Mouse (Mus musculus) midbrain, embryonic 11.5 days (tissue): Measurements from ENCODE around the gene Cbx7. TPM values are rescaled to one million over a fixed set of nuclear protein-coding genes. Genes with fewer than 3 reads are reported as not detected.

Experiments used
- ATAC-seq: fragments of 200-750 bp; cut with Nextera tagmentation; 2 replicates; pipeline ENCODE4 v1.8.0; 2017; ENCODE audit warnings: moderate TSS enrichment, moderate library complexity; ENCODE audit not compliant: low FRiP score
- DNase-seq: peaks from one replicate; pipeline ENCODE4 v3.0.0; 2015; ENCODE audit warnings: low spot score; ENCODE audit errors: missing footprints
- H3K27ac ChIP-seq: fragments of 300-500 bp; sonication (generic); 2 replicates; pipeline ENCODE4 v1.5.1; 2014; ENCODE audit warnings: low read depth, low read length
- H3K27me3 ChIP-seq: fragments of 300-500 bp; sonication (generic); 2 replicates; pipeline ENCODE4 v1.6.1; 2014; ENCODE audit warnings: mild to moderate bottlenecking, low read length, moderate library complexity, mixed read lengths; ENCODE audit not compliant: control insufficient read depth, insufficient read depth
- H3K36me3 ChIP-seq: fragments of 300-500 bp; sonication (generic); 2 replicates; pipeline ENCODE4 v1.6.1; 2014; ENCODE audit warnings: mild to moderate bottlenecking, low read length, moderate library complexity, mixed read lengths; ENCODE audit not compliant: control insufficient read depth, insufficient read depth
- H3K4me1 ChIP-seq: fragments of 300-500 bp; sonication (generic); 2 replicates; pipeline ENCODE4 v1.6.1; 2014; ENCODE audit warnings: low read length; ENCODE audit not compliant: control insufficient read depth, insufficient read depth
- H3K4me2 ChIP-seq: fragments of 300-500 bp; sonication (generic); 2 replicates; pipeline ENCODE4 v1.6.1; 2014; ENCODE audit warnings: mild to moderate bottlenecking, moderate library complexity
- H3K4me3 ChIP-seq: fragments of 300-500 bp; sonication (generic); 2 replicates; pipeline ENCODE4 v1.5.1; 2014; ENCODE audit warnings: low read depth, low read length
- H3K9ac ChIP-seq: fragments of 300-500 bp; sonication (generic); 2 replicates; pipeline ENCODE4 v1.6.1; 2014; ENCODE audit warnings: low read length
- H3K9me3 ChIP-seq: fragments of 300-500 bp; sonication (generic); 2 replicates; pipeline ENCODE4 v1.6.1; 2016; ENCODE audit warnings: low read length; ENCODE audit not compliant: control insufficient read depth
- WGBS: fragments of 180-500 bp; shearing (Covaris S2); extraction: QIAGEN DNeasy Blood & Tissue Kit; methylation state at CpG from one replicate; pipeline ENCODE4 v1.1.7; 2014; 5-methylcytosine and 5-hydroxymethylcytosine counted together
- polyA plus RNA-seq: library from polyadenylated mRNA; unstranded; fragments of >200 nt; fragmentation: Nextera tagmentation; extraction: Ambion mirVana; gene quantifications from 2 replicates; pipeline ENCODE4 v1.2.1, GENCODE M21; 2014

The Cbx7 gene
- polyA plus RNA-seq, 1 experiment from 2014 or later = 1.9 TPM

GRCm38 (mm10) chr15:79892995-79893823, 77.7 kb downstream of the Cbx7 start:
- H3K4me3 ChIP-seq = no peak overlapping the region
- H3K9me3 ChIP-seq = no peaks in the 10 kb centered on the region
- WGBS = 77% methylated on average over 15 of the region's 15 CpGs
- H3K4me2 ChIP-seq = no peak overlapping the region; the same call in 1 of the 2 replicates
- H3K27me3 ChIP-seq = no peaks in the 10 kb centered on the region
- DNase-seq (no peak), ATAC-seq (no peak)
- H3K36me3 ChIP-seq = no peaks in the 10 kb centered on the region
- H3K27ac ChIP-seq = no peak overlapping the region
- H3K9ac ChIP-seq = no peak overlapping the region
- H3K4me1 ChIP-seq = peaks cover 6% of the 10 kb centered on the region; the same call in 1 of the 2 replicates

- no peaks in the 10 kb centered on the region for H3K9me3 ChIP-seq
- no peaks in the 10 kb centered on the region for H3K36me3 ChIP-seq
- H3K27me3 ChIP-seq = no peaks in the 10 kb centered on the region
- H3K9ac ChIP-seq = peak overlapping the region; percentile 64
- no peak overlapping the region for H3K27ac ChIP-seq
- WGBS = 1% methylated on average over 12 of the region's 12 CpGs
- peak overlapping the region; percentile 27 for H3K4me3 ChIP-seq
- no peak for DNase-seq
- peak overlapping the region; percentile 55 for H3K4me2 ChIP-seq
- peaks cover 6% of the 10 kb centered on the region; the same call in 1 of the 2 replicates for H3K4me1 ChIP-seq
- no peak for ATAC-seq
These were observed 78.7 kb downstream of the Cbx7 start for GRCm38 (mm10) chr15:79892213-79892541.

- under 1% methylated on average over 20 of the region's 20 CpGs for WGBS
- peak; percentile 96 for DNase-seq
- ATAC-seq = peak; percentile 42; the same call in 1 of the 2 replicates
- H3K9me3 ChIP-seq = no peaks in the 10 kb centered on the region
- H3K27me3 ChIP-seq = no peaks in the 10 kb centered on the region
- H3K4me3 ChIP-seq = peak within 1 kb of the TSS; percentile 27
- peak within 1 kb of the TSS; percentile 64 for H3K9ac ChIP-seq
- peak within 1 kb of the TSS; percentile 55 for H3K4me2 ChIP-seq
- H3K27ac ChIP-seq = no peak within 1 kb of the TSS
- H3K36me3 ChIP-seq = no peaks in the 10 kb centered on the region
- H3K4me1 ChIP-seq = peaks cover 6% of the 10 kb centered on the region; the same call in 1 of the 2 replicates
These were observed 79.3 kb downstream of the Cbx7 start, which contains the start of gene Apobec3 for GRCm38 (mm10) chr15:79891436-79892212. Gene Apobec3, plus strand, starts transcription at chr15:79891659.

- no peak overlapping the region for H3K9ac ChIP-seq
- no peak for ATAC-seq
- no peak overlapping the region for H3K27ac ChIP-seq
- H3K4me2 ChIP-seq = no peak overlapping the region
- WGBS = 78% methylated on average over 5 of the region's 5 CpGs
- H3K4me3 ChIP-seq = no peak overlapping the region
- 0 out of 2 replicates have a peak, but pooled peaks cover 3% of the 10 kb centered on the region for H3K4me1 ChIP-seq
- no peaks in the 10 kb centered on the region for H3K9me3 ChIP-seq
- DNase-seq = no peak
- no peaks in the 10 kb centered on the region for H3K27me3 ChIP-seq
- no peaks in the 10 kb centered on the region for H3K36me3 ChIP-seq
These were observed 86.1 kb downstream of the Cbx7 start for GRCm38 (mm10) chr15:79884820-79885219.

- H3K4me2 ChIP-seq = peak overlapping the region; percentile 58
- WGBS = under 1% methylated on average over 30 of the region's 30 CpGs
- H3K27ac ChIP-seq = peak overlapping the region; percentile 58; the same call in 1 of the 2 replicates
- ATAC-seq (peak; percentile 94), DNase-seq (peak; percentile 100)
- no peaks in the 10 kb centered on the region for H3K36me3 ChIP-seq
- no peaks in the 10 kb centered on the region for H3K27me3 ChIP-seq
- peak overlapping the region; percentile 40 for H3K4me3 ChIP-seq
- peak overlapping the region; percentile 74 for H3K9ac ChIP-seq
- 0 out of 2 replicates have a peak, but pooled peaks cover 3% of the 10 kb centered on the region for H3K4me1 ChIP-seq
- H3K9me3 ChIP-seq = no peaks in the 10 kb centered on the region
These were observed 87.5 kb downstream of the Cbx7 start for GRCm38 (mm10) chr15:79883352-79883822.

- Histone ChIP-seq H3K27me3 (no peaks in the 10 kb centered on the region), H3K9me3 (no peaks in the 10 kb centered on the region), H3K4me3 (peak overlapping the region; percentile 40), H3K4me2 (peak overlapping the region; percentile 58), H3K4me1 (0 out of 2 replicates have a peak, but pooled peaks cover 3% of the 10 kb centered on the region), H3K27ac (no peak overlapping the region; the same call in 1 of the 2 replicates), H3K36me3 (no peaks in the 10 kb centered on the region), H3K9ac (peak overlapping the region; percentile 49)
- WGBS = 24% methylated on average over 19 of the region's 19 CpGs
- ATAC-seq (peak; percentile 51), DNase-seq (no peak)
These were observed 88.2 kb downstream of the Cbx7 start for GRCm38 (mm10) chr15:79882623-79883267.

GRCm38 (mm10) chr15:79880477-79880876, 90.4 kb downstream of the Cbx7 start:
- Histone ChIP-seq H3K27me3 (no peaks in the 10 kb centered on the region), H3K4me3 (no peak overlapping the region), H3K9me3 (no peaks in the 10 kb centered on the region), H3K9ac (no peak overlapping the region), H3K4me1 (0 out of 2 replicates have a peak, but pooled peaks cover 3% of the 10 kb centered on the region), H3K4me2 (no peak overlapping the region), H3K27ac (no peak overlapping the region), H3K36me3 (no peaks in the 10 kb centered on the region)
- ATAC-seq (no peak), DNase-seq (no peak)
- 85% methylated on average over 3 of the region's 3 CpGs for WGBS

GRCm38 (mm10) chr15:79879319-79879718, 91.6 kb downstream of the Cbx7 start:
- Histone ChIP-seq H3K4me1 (0 out of 2 replicates have a peak, but pooled peaks cover 3% of the 10 kb centered on the region), H3K4me3 (no peak overlapping the region), H3K27me3 (no peaks in the 10 kb centered on the region), H3K9ac (no peak overlapping the region), H3K27ac (no peak overlapping the region), H3K9me3 (no peaks in the 10 kb centered on the region), H3K36me3 (no peaks in the 10 kb centered on the region), H3K4me2 (no peak overlapping the region)
- 66% methylated on average over 13 of the region's 13 CpGs for WGBS
- no peak for DNase-seq
- no peak for ATAC-seq
